Mouse (Mus musculus) lung, postnatal 0 days (tissue): ENCODE data around the gene Map3k1. TPM values are rescaled to one million over a fixed set of nuclear protein-coding genes. Genes with fewer than 3 reads are reported as not detected.

Experiments used
- ATAC-seq: fragments of 200-750 bp; cut with Nextera tagmentation; 2 replicates; pipeline ENCODE4 v1.8.0; 2017; ENCODE audit warnings: moderate library complexity
- DNase-seq: peaks from one replicate; pipeline ENCODE4 v3.0.0-alpha.2; 2016; ENCODE audit warnings: low spot score
- H3K27ac ChIP-seq: fragments of 300-500 bp; sonication (generic); 2 replicates; pipeline ENCODE4 v1.5.1; 2014; ENCODE audit warnings: antibody characterized with exemption, mild to moderate bottlenecking, low read length, mixed read lengths
- H3K27me3 ChIP-seq: fragments of 300-500 bp; sonication (generic); replicated peaks from 2 replicates; pipeline ENCODE4 v1.6.1; 2014; ENCODE audit warnings: low read length, mixed read lengths; ENCODE audit not compliant: insufficient read depth
- H3K36me3 ChIP-seq: fragments of 300-500 bp; sonication (generic); 2 replicates; pipeline ENCODE4 v1.6.1; 2014; ENCODE audit warnings: low read length, mixed read lengths; ENCODE audit not compliant: insufficient read depth
- H3K4me1 ChIP-seq: fragments of 300-500 bp; sonication (generic); 2 replicates; pipeline ENCODE4 v1.6.1; 2014; ENCODE audit warnings: antibody characterized with exemption, low read depth, low read length, mixed read lengths; ENCODE audit not compliant: insufficient read depth
- H3K4me2 ChIP-seq: fragments of 300-500 bp; sonication (generic); replicated peaks from 2 replicates; pipeline ENCODE4 v1.6.1; 2014; ENCODE audit warnings: low read depth, mild to moderate bottlenecking, low read length, moderate library complexity, mixed read lengths
- H3K4me3 ChIP-seq: fragments of 300-500 bp; sonication (generic); 2 replicates; pipeline ENCODE4 v1.5.1; 2014; ENCODE audit warnings: low read depth, low read length
- H3K9ac ChIP-seq: fragments of 300-500 bp; sonication (generic); replicated peaks from 2 replicates; pipeline ENCODE4 v1.6.1; 2014; ENCODE audit warnings: low read depth, mild to moderate bottlenecking
- H3K9me3 ChIP-seq: fragments of 300-500 bp; sonication (generic); 2 replicates; pipeline ENCODE4 v1.6.1; 2016; ENCODE audit warnings: low read length, mixed read lengths
- CTCF ChIP-seq: IDR thresholded peaks from 2 replicates; pipeline ENCODE4 v1.5.1; 2016; ENCODE audit warnings: antibody characterized with exemption, mild to moderate bottlenecking
- EP300 ChIP-seq: IDR thresholded peaks from 2 replicates; pipeline ENCODE4 v1.6.1; 2016; ENCODE audit warnings: antibody characterized with exemption, mild to moderate bottlenecking, control low read depth
- WGBS: fragments of 180-500 bp; shearing (Covaris S2); extraction: QIAGEN DNeasy Blood & Tissue Kit; methylation state at CpG from one replicate; pipeline ENCODE4 v1.1.7; 2014; 5-methylcytosine and 5-hydroxymethylcytosine counted together
- polyA plus RNA-seq: library from polyadenylated mRNA; unstranded; fragments of >200 nt; fragmentation: Nextera tagmentation; extraction: Ambion mirVana; gene quantifications from 2 replicates; pipeline ENCODE4 v1.2.1, GENCODE M21; 2015

Gene Map3k1
- polyA plus RNA-seq, 1 experiment from 2014 or later: 16.6 TPM

DNA sequence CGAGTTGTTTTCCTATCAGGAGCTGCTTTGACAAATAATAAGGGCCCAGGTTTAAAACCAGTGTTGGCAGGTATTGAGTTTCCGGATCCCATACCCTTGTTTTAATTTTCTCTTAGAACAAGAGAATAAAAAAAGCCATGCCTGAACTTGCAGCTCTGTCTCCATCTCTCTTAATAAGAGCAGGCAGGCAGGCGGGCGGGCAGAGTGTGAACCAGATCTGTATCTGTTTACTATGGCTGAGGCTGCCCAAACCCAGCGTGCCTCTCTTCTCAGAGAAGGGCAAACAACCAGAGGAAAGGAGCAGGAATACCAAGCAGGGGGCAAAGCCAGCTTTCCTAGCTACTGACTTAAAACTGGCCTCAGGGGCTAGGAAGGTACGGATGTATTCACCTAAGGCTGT is 5.3 kb downstream of the Map3k1 start:
- TF ChIP-seq CTCF: no peak
- TF ChIP-seq EP300: no peak
- no peak overlapping the region for H3K4me3 ChIP-seq
- DNase-seq (no peak), ATAC-seq (no peak)
- no peaks in the 10 kb centered on the region for H3K27me3 ChIP-seq
- H3K36me3 ChIP-seq: no peaks in the 10 kb centered on the region
- H3K27ac ChIP-seq: no peak overlapping the region
- H3K9me3 ChIP-seq: no peaks in the 10 kb centered on the region
- H3K4me1 ChIP-seq: peaks cover 34% of the 10 kb centered on the region
- H3K4me2 ChIP-seq: no peak overlapping the region
- H3K9ac ChIP-seq: no peak overlapping the region
- WGBS: 57% methylated on average over 6 of the region's 6 CpGs

DNA sequence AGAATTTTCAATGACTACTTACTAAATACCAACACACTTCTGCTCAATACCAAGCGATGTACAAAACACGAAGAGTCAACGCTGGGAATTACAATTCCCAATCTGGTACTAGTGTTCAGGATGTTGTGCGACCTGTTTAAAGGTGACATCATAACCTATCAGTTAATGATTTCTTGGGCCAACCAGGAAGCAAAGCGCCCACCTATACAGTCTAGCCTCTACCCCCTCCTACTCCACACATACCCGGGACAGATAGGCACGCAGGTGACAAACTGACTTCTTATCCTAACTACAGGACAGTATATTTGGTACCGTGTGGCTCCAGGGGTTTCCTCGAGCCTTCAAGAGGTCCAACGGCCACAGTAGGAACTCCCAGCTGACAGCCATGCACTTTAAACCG is 5.9 kb downstream of the Map3k1 start:
- Histone ChIP-seq H3K9ac (no peak overlapping the region), H3K4me1 (peaks cover 35% of the 10 kb centered on the region), H3K36me3 (no peaks in the 10 kb centered on the region), H3K27ac (no peak overlapping the region), H3K4me2 (no peak overlapping the region), H3K9me3 (no peaks in the 10 kb centered on the region), H3K4me3 (no peak overlapping the region), H3K27me3 (no peaks in the 10 kb centered on the region)
- 60% methylated on average over 11 of the region's 11 CpGs for WGBS
- no peak for DNase-seq
- no peak for ATAC-seq
- TF ChIP-seq EP300: no peak
- no peak for TF ChIP-seq CTCF

DNA sequence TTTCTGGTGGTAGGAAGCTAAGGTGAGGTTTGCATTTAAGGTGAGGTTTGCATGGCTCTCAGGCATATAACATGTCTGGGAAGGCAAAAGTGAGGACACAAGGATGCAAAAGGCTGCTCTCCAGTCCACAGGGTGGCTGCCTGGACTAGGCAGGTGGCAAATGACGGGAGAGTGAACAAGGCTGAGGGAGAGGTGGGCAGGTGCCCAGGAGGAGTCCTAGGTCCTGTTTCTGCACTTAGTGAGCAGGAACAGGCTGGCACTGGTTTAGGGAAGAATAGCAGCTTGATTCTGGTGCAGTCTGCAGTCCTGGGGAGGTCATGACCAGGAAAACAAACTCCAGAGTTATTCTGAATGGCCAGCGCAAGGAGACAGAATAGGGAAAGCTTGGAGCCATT is 6.5 kb downstream of the Map3k1 start:
- H3K4me1 ChIP-seq: peaks cover 41% of the 10 kb centered on the region
- WGBS: 71% methylated on average over 2 of the region's 2 CpGs

DNA sequence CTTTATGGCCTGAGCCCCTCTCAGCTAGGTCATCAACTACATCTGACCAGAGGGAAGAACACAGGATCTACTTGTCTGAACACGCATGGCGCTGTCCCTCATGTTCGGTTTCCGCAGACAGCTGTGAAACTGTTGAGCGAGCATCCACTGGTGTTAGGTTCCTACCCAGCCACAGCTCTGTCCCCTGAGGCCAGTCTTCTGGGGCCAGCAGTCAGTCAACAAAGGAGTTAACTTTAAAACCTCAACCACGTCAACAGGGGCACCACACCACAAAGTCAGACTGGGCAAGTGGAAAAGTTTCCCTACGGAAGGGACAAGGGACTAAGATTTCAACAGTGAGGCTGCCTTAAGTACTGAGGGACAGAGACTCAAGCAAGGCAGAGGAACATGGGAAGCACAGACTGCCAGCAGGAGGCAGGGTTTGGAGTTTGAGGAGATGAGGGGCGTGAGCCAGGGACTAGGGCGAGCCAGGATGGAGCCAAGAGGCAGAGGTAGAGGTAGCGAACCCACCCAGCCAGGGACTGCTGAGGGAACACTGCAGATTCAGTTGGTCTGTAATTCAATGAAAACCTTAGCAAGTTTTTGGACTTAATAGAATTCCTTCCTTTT is 7.0 kb downstream of the Map3k1 start:
- H3K9ac ChIP-seq: no peak overlapping the region
- H3K27me3 ChIP-seq: no peaks in the 10 kb centered on the region
- peaks cover 44% of the 10 kb centered on the region for H3K4me1 ChIP-seq
- ATAC-seq (no peak), DNase-seq (peak; percentile 32)
- H3K4me2 ChIP-seq: no peak overlapping the region
- H3K27ac ChIP-seq: 0 out of 2 replicates have a peak overlapping the region, but pooled peaks have one; percentile 22
- H3K9me3 ChIP-seq: no peaks in the 10 kb centered on the region
- TF ChIP-seq CTCF (peak; percentile 58), EP300 (no peak)
- 67% methylated on average over 10 of the region's 10 CpGs for WGBS
- no peaks in the 10 kb centered on the region for H3K36me3 ChIP-seq
- H3K4me3 ChIP-seq: no peak overlapping the region

More for the DNA sequence above, 6.5 kb downstream of the Map3k1 start:
- ATAC-seq (no peak), DNase-seq (no peak)
- H3K4me2 ChIP-seq: no peak overlapping the region
- no peaks in the 10 kb centered on the region for H3K27me3 ChIP-seq
- H3K9ac ChIP-seq: no peak overlapping the region
- no peak overlapping the region for H3K27ac ChIP-seq
- TF ChIP-seq CTCF (no peak), EP300 (no peak)
- H3K36me3 ChIP-seq: no peaks in the 10 kb centered on the region
- H3K4me3 ChIP-seq: no peak overlapping the region
- no peaks in the 10 kb centered on the region for H3K9me3 ChIP-seq

DNA sequence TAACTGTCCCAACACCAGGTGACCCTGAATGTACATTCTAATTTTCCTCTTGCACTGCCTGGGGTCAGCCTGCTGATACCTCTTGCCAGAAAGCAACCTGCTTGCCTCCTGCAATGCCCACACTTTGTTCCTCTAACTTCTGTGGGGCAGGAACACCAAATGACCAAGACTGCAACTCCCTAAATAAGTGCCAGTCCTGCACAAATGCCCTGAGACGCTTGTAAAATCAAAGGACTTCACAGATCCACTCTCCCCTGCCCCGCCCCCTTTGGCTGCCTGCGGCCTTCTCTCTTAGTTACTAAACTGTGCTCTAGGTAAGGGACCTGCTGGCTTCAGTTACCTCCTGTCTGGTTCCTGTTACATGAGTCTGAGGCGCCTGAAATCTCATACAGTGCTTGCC is 7.9 kb downstream of the Map3k1 start:
- Histone ChIP-seq H3K9ac (no peak overlapping the region), H3K4me2 (no peak overlapping the region), H3K27me3 (no peaks in the 10 kb centered on the region), H3K4me3 (no peak overlapping the region), H3K27ac (no peak overlapping the region), H3K36me3 (no peaks in the 10 kb centered on the region), H3K9me3 (no peaks in the 10 kb centered on the region), H3K4me1 (peaks cover 51% of the 10 kb centered on the region)
- no peak for TF ChIP-seq CTCF
- TF ChIP-seq EP300: no peak
- peak; percentile 60 for DNase-seq
- no peak for ATAC-seq
- WGBS: 46% methylated on average over 4 of the region's 4 CpGs

DNA sequence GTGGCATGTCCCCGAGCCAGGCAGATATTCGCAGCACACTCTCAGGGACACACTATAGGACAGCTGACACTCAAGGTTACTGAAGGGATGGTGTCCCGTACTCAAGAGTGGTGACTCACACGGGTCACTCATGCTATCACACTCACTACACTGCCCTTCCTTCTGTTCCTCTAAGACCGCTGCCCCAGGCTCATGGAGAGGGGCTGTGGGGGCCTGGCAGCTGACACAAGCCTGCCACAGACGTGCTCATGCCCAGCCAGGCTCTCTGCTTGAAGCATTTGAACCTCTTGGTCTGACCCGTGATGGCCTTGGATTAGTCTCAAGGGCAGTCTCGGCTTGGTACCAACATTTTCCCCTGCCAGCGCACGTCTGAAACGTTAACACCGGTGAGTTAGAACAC is 10.7 kb downstream of the Map3k1 start:
- DNase-seq: peak; percentile 62
- WGBS: 36% methylated on average over 12 of the region's 12 CpGs
- ATAC-seq: peak; percentile 45
- Histone ChIP-seq H3K4me3 (no peak overlapping the region), H3K4me2 (peak overlapping the region; percentile 35), H3K9me3 (no peaks in the 10 kb centered on the region), H3K27ac (peak overlapping the region; percentile 86), H3K36me3 (no peaks in the 10 kb centered on the region), H3K4me1 (peaks cover 41% of the 10 kb centered on the region), H3K9ac (no peak overlapping the region), H3K27me3 (no peaks in the 10 kb centered on the region)
- no peak for TF ChIP-seq CTCF

DNA sequence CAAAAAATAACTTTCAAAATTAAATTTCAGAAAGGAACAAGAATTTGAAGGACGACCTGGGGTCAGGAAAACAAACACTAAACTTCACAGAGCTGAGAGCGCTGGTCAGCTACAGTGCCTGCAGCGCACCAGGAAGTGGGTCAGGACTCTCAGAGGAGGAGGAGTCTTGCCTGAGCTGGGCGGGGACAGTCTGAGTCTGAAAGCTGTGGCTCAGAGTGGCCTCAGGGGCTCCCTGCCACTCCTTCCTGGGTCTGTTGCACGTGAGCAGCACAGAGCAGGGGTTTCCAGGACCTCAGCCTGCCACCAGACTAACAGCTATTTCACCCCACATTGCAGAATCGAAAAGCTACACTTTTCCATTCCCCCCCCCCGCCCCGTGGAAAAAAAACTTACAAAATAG is 11.8 kb downstream of the Map3k1 start:
- Histone ChIP-seq H3K4me3 (no peak overlapping the region), H3K27ac (peak overlapping the region; percentile 86), H3K4me1 (peaks cover 38% of the 10 kb centered on the region), H3K9me3 (no peaks in the 10 kb centered on the region), H3K27me3 (no peaks in the 10 kb centered on the region), H3K4me2 (peak overlapping the region; percentile 35), H3K9ac (no peak overlapping the region), H3K36me3 (no peaks in the 10 kb centered on the region)
- TF ChIP-seq CTCF (0 out of 2 replicates have a peak, but pooled peaks have one; percentile 2), EP300 (no peak)
- 7% methylated on average over 8 of the region's 8 CpGs for WGBS
- ATAC-seq (peak; percentile 89), DNase-seq (peak; percentile 93)
